Mouse (Mus musculus): ENCODE data around the gene Mlip. TPM values are rescaled to one million over a fixed set of nuclear protein-coding genes. Genes with fewer than 3 reads are reported as not detected.
"Not testable (repeated sequence)": the region's sequence is repeated elsewhere in the genome, so short reads cannot be mapped to it uniquely, and the experiment has no call there.

The Mlip gene
- polyA plus RNA-seq, 1 experiment from 2014 or later: 0.46 TPM

GRCm38 (mm10) chr9:77369262-77369661 is 16.5 kb upstream of the Mlip start:
- no peak overlapping the region for H3K9ac ChIP-seq (replicated peaks; ENCODE audit: low read depth, low read length)
- ATAC-seq (ENCODE audit: insufficient number of reproducible peaks, insufficient read depth, low FRiP score, low read depth): no peak
- no peaks in the 10 kb centered on the region for H3K4me1 ChIP-seq (ENCODE audit: control insufficient read depth, insufficient read depth, low read length)
- no peaks in the 10 kb centered on the region for H3K9me3 ChIP-seq (ENCODE audit: control insufficient read depth, low read depth, low read length)
- H3K27ac ChIP-seq (ENCODE audit: low read length): no peak overlapping the region
- no peaks in the 10 kb centered on the region for H3K27me3 ChIP-seq (ENCODE audit: control insufficient read depth, insufficient read depth, low read length)
- H3K4me3 ChIP-seq (ENCODE audit: low read depth, low read length): no peak overlapping the region
- WGBS: 74% methylated on average over 9 of the region's 9 CpGs
- H3K4me2 ChIP-seq (replicated peaks; ENCODE audit: low read depth, low read length): no peak overlapping the region
- H3K36me3 ChIP-seq (ENCODE audit: control insufficient read depth, insufficient read depth, low read length): no peaks in the 10 kb centered on the region

DNA sequence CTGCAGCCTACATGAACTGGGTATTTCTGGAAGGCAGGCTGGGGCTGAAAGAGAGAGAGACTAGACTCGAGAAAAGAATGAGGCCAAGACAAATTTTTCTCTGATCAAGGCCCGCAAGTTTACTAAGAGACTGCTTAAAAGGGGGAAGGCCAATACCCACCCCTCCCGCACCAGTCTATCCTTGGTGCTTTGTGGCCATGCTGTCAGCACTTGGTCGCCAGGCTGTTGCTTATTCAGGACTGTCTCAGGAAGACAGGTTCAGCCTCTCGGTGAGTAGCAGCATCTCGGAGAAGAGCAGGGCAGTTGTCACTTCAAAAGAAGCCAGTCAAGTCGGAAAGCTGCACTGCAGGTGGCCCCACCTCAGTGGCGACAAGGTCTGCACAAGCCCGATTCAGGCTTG is 11.9 kb upstream of the Mlip start:
- not testable (repeated sequence) for ATAC-seq (ENCODE audit: insufficient number of reproducible peaks, insufficient read depth, low FRiP score, low read depth); H3K4me3 ChIP-seq (ENCODE audit: low read depth, low read length); H3K27ac ChIP-seq (ENCODE audit: low read length); H3K27me3 ChIP-seq (ENCODE audit: control insufficient read depth, insufficient read depth, low read length); H3K9ac ChIP-seq (replicated peaks; ENCODE audit: low read depth, low read length); H3K36me3 ChIP-seq (ENCODE audit: control insufficient read depth, insufficient read depth, low read length); H3K4me1 ChIP-seq (ENCODE audit: control insufficient read depth, insufficient read depth, low read length); H3K9me3 ChIP-seq (ENCODE audit: control insufficient read depth, low read depth, low read length); H3K4me2 ChIP-seq (replicated peaks; ENCODE audit: low read depth, low read length)
- 63% methylated on average over 9 of the region's 9 CpGs for WGBS

DNA sequence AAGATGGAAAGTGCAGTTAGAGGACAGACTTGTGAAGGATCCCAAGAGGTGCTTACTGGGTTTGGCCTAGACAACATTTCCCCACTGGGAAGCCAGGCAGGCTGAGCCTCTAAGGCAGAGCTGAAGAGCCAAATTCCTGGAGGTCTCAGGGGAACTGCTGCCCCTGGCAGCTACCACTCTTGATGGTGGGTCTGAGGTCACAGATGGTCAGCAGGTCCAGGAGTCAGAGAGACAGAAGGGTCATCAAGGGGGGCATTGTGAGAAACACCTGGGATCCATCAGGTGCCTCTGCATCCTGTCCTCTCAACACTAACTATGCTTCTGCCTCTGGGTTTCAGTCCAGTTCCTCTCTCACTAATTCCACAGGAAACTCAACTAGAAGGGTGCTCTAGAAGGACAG is 10.1 kb upstream of the Mlip start:
- Histone ChIP-seq H3K27me3 (ENCODE audit: control insufficient read depth, insufficient read depth, low read length) (no peaks in the 10 kb centered on the region), H3K4me1 (ENCODE audit: control insufficient read depth, insufficient read depth, low read length) (no peaks in the 10 kb centered on the region), H3K9ac (replicated peaks; ENCODE audit: low read depth, low read length) (no peak overlapping the region), H3K36me3 (ENCODE audit: control insufficient read depth, insufficient read depth, low read length) (no peaks in the 10 kb centered on the region), H3K27ac (ENCODE audit: low read length) (no peak overlapping the region), H3K4me2 (replicated peaks; ENCODE audit: low read depth, low read length) (no peak overlapping the region), H3K4me3 (ENCODE audit: low read depth, low read length) (no peak overlapping the region), H3K9me3 (ENCODE audit: control insufficient read depth, low read depth, low read length) (no peaks in the 10 kb centered on the region)
- ATAC-seq (ENCODE audit: insufficient number of reproducible peaks, insufficient read depth, low FRiP score, low read depth): no peak

DNA sequence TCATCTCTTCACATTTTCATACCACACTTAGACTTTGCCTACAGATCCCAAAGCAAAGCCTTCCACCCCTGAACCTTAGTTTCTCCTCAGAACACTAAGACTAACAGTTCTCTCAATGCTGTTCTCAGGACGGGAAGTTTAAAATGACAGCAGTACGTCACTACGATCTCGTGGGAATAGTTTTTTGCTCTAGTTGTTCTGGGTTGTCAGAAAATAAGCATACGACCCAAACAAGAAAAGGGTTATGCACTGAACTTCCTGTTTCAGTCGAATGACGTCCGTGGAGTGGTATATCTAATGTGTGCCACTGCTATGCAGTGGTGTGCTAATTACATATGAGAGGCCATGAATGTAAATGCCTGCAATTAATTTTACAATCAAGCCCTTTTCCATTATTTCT is 7.9 kb upstream of the Mlip start:
- H3K27me3 ChIP-seq (ENCODE audit: control insufficient read depth, insufficient read depth, low read length): no peaks in the 10 kb centered on the region
- H3K4me1 ChIP-seq (ENCODE audit: control insufficient read depth, insufficient read depth, low read length): no peaks in the 10 kb centered on the region
- no peak overlapping the region for H3K4me2 ChIP-seq (replicated peaks; ENCODE audit: low read depth, low read length)
- WGBS: 81% methylated on average over 8 of the region's 8 CpGs
- no peaks in the 10 kb centered on the region for H3K9me3 ChIP-seq (ENCODE audit: control insufficient read depth, low read depth, low read length)
- no peak for ATAC-seq (ENCODE audit: insufficient number of reproducible peaks, insufficient read depth, low FRiP score, low read depth)
- no peak overlapping the region for H3K4me3 ChIP-seq (ENCODE audit: low read depth, low read length)
- H3K9ac ChIP-seq (replicated peaks; ENCODE audit: low read depth, low read length): no peak overlapping the region
- no peak overlapping the region for H3K27ac ChIP-seq (ENCODE audit: low read length)
- no peaks in the 10 kb centered on the region for H3K36me3 ChIP-seq (ENCODE audit: control insufficient read depth, insufficient read depth, low read length)

GRCm38 (mm10) chr9:77359278-77359973 is 6.7 kb upstream of the Mlip start:
- 84% methylated on average over 10 of the region's 10 CpGs for WGBS
- no peaks in the 10 kb centered on the region for H3K36me3 ChIP-seq (ENCODE audit: control insufficient read depth, insufficient read depth, low read length)
- H3K9ac ChIP-seq (replicated peaks; ENCODE audit: low read depth, low read length): no peak overlapping the region
- no peak overlapping the region for H3K27ac ChIP-seq (ENCODE audit: low read length)
- ATAC-seq (ENCODE audit: insufficient number of reproducible peaks, insufficient read depth, low FRiP score, low read depth): no peak
- H3K9me3 ChIP-seq (ENCODE audit: control insufficient read depth, low read depth, low read length): no peaks in the 10 kb centered on the region
- no peak overlapping the region for H3K4me3 ChIP-seq (ENCODE audit: low read depth, low read length)
- no peak overlapping the region for H3K4me2 ChIP-seq (replicated peaks; ENCODE audit: low read depth, low read length)
- no peaks in the 10 kb centered on the region for H3K27me3 ChIP-seq (ENCODE audit: control insufficient read depth, insufficient read depth, low read length)
- H3K4me1 ChIP-seq (ENCODE audit: control insufficient read depth, insufficient read depth, low read length): no peaks in the 10 kb centered on the region

- Histone ChIP-seq H3K27me3 (ENCODE audit: control insufficient read depth, insufficient read depth, low read length) (no peaks in the 10 kb centered on the region), H3K4me1 (ENCODE audit: control insufficient read depth, insufficient read depth, low read length) (no peaks in the 10 kb centered on the region), H3K9me3 (ENCODE audit: control insufficient read depth, low read depth, low read length) (no peaks in the 10 kb centered on the region), H3K4me2 (replicated peaks; ENCODE audit: low read depth, low read length) (no peak overlapping the region), H3K27ac (ENCODE audit: low read length) (no peak overlapping the region), H3K36me3 (ENCODE audit: control insufficient read depth, insufficient read depth, low read length) (no peaks in the 10 kb centered on the region), H3K9ac (replicated peaks; ENCODE audit: low read depth, low read length) (no peak overlapping the region), H3K4me3 (ENCODE audit: low read depth, low read length) (no peak overlapping the region)
- 80% methylated on average over 4 of the region's 4 CpGs for WGBS
- ATAC-seq (ENCODE audit: insufficient number of reproducible peaks, insufficient read depth, low FRiP score, low read depth): no peak
Measured at GRCm38 (mm10) chr9:77353942-77354341, 1.2 kb upstream of the Mlip start.

DNA sequence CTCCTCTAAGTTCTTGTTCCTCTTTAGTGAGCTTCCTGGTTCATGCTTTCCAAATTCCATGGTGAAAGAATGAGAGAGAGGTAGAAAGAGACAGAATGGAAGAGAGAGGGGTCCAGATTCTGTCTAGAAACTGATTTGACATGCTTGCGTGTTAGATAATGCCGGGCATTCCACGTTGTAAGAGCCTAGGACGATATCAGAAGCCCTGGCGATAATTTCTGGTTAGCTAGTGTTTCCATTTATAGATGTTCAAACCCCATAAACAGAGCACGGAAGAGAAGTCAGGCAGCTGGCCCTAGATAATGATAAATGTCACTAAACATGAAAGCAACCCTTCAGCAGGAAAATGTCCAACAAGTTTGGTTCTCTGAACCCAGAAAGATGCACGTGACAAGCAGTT is 5.1 kb downstream of the Mlip start:
- ATAC-seq (ENCODE audit: insufficient number of reproducible peaks, insufficient read depth, low FRiP score, low read depth): no peak
- Histone ChIP-seq H3K9ac (replicated peaks; ENCODE audit: low read depth, low read length) (no peak overlapping the region), H3K27me3 (ENCODE audit: control insufficient read depth, insufficient read depth, low read length) (no peaks in the 10 kb centered on the region), H3K4me2 (replicated peaks; ENCODE audit: low read depth, low read length) (no peak overlapping the region), H3K4me3 (ENCODE audit: low read depth, low read length) (no peak overlapping the region), H3K36me3 (ENCODE audit: control insufficient read depth, insufficient read depth, low read length) (no peaks in the 10 kb centered on the region), H3K4me1 (ENCODE audit: control insufficient read depth, insufficient read depth, low read length) (no peaks in the 10 kb centered on the region), H3K9me3 (ENCODE audit: control insufficient read depth, low read depth, low read length) (no peaks in the 10 kb centered on the region), H3K27ac (ENCODE audit: low read length) (no peak overlapping the region)
- 63% methylated on average over 7 of the region's 7 CpGs for WGBS

DNA sequence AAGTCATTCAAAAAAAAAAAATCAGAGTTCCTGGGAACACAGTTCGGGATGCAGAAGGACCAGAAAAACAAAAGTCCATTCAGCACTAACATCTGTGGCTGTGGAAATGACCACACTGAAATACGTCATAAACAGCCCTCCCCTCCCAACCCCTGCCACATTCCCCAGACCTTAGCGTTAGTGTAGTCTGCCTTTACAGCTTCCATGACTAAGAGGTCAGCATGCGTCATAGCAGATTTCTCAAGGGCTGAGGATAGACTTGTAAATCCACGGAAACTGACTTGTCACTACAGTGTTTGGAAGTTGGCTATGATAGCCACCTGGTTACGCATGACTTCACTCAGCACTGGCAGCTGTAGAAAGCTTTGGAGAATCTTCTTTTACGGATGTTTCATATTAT is 8.5 kb downstream of the Mlip start:
- no peaks in the 10 kb centered on the region for H3K36me3 ChIP-seq (ENCODE audit: control insufficient read depth, insufficient read depth, low read length)
- no peak overlapping the region for H3K9ac ChIP-seq (replicated peaks; ENCODE audit: low read depth, low read length)
- no peak overlapping the region for H3K27ac ChIP-seq (ENCODE audit: low read length)
- ATAC-seq (ENCODE audit: insufficient number of reproducible peaks, insufficient read depth, low FRiP score, low read depth): no peak
- H3K27me3 ChIP-seq (ENCODE audit: control insufficient read depth, insufficient read depth, low read length): no peaks in the 10 kb centered on the region
- no peak overlapping the region for H3K4me2 ChIP-seq (replicated peaks; ENCODE audit: low read depth, low read length)
- WGBS: 49% methylated on average over 7 of the region's 7 CpGs
- H3K4me3 ChIP-seq (ENCODE audit: low read depth, low read length): no peak overlapping the region
- no peaks in the 10 kb centered on the region for H3K9me3 ChIP-seq (ENCODE audit: control insufficient read depth, low read depth, low read length)
- H3K4me1 ChIP-seq (ENCODE audit: control insufficient read depth, insufficient read depth, low read length): no peaks in the 10 kb centered on the region

- Histone ChIP-seq H3K4me3 (ENCODE audit: low read depth, low read length) (no peak overlapping the region), H3K9me3 (ENCODE audit: control insufficient read depth, low read depth, low read length) (no peaks in the 10 kb centered on the region), H3K4me1 (ENCODE audit: control insufficient read depth, insufficient read depth, low read length) (no peaks in the 10 kb centered on the region), H3K4me2 (replicated peaks; ENCODE audit: low read depth, low read length) (peak overlapping the region; percentile 13), H3K27me3 (ENCODE audit: control insufficient read depth, insufficient read depth, low read length) (no peaks in the 10 kb centered on the region), H3K9ac (replicated peaks; ENCODE audit: low read depth, low read length) (no peak overlapping the region), H3K36me3 (ENCODE audit: control insufficient read depth, insufficient read depth, low read length) (no peaks in the 10 kb centered on the region), H3K27ac (ENCODE audit: low read length) (no peak overlapping the region)
- whole genome bisulfite sequencing: 18% methylated on average over 18 of the region's 18 CpGs
- ATAC-seq (ENCODE audit: insufficient number of reproducible peaks, insufficient read depth, low FRiP score, low read depth): no peak
Measured at GRCm38 (mm10) chr9:77340159-77340862, 12.5 kb downstream of the Mlip start.
